Mouse (Mus musculus) liver, embryonic 13.5 days (tissue): ENCODE results near the gene Mcee. TPM values are rescaled to one million over a fixed set of nuclear protein-coding genes. Genes with fewer than 3 reads are reported as not detected.

Experiments
- ATAC-seq: fragments of 200-750 bp; cut with Nextera tagmentation; 2 replicates; pipeline ENCODE4 v1.8.0; 2017; ENCODE audit warnings: low read depth, mild to moderate bottlenecking, moderate number of reproducible peaks, moderate library complexity
- DNase-seq: peaks from one replicate; pipeline ENCODE4 v3.0.0; 2022
- H3K27ac ChIP-seq: fragments of 300-500 bp; sonication (generic); 2 replicates; pipeline ENCODE4 v1.5.1; 2015; ENCODE audit warnings: moderate library complexity, mild to moderate bottlenecking, inconsistent platforms
- H3K27me3 ChIP-seq: fragments of 300-500 bp; sonication (generic); 2 replicates; pipeline ENCODE4 v1.6.1; 2015; ENCODE audit warnings: mild to moderate bottlenecking, inconsistent platforms
- H3K36me3 ChIP-seq: fragments of 300-500 bp; sonication (generic); 2 replicates; pipeline ENCODE4 v1.6.1; 2015; ENCODE audit warnings: mild to moderate bottlenecking, inconsistent platforms
- H3K4me1 ChIP-seq: fragments of 300-500 bp; sonication (generic); replicated peaks from 2 replicates; pipeline ENCODE4 v1.6.1; 2015; ENCODE audit warnings: inconsistent platforms
- H3K4me2 ChIP-seq: fragments of 300-500 bp; sonication (generic); 2 replicates; pipeline ENCODE4 v1.6.1; 2015; ENCODE audit warnings: inconsistent platforms, mild to moderate bottlenecking, moderate library complexity
- H3K4me3 ChIP-seq: fragments of 300-500 bp; sonication (generic); replicated peaks from 2 replicates; pipeline ENCODE4 v1.5.1; 2015; ENCODE audit warnings: mild to moderate bottlenecking, inconsistent platforms
- H3K9ac ChIP-seq: fragments of 300-500 bp; sonication (generic); 2 replicates; pipeline ENCODE4 v1.6.1; 2015; ENCODE audit warnings: mild to moderate bottlenecking, inconsistent platforms
- H3K9me3 ChIP-seq: fragments of 300-500 bp; sonication (generic); replicated peaks from 2 replicates; pipeline ENCODE4 v1.6.1; 2016; ENCODE audit warnings: inconsistent platforms
- WGBS: fragments of 180-500 bp; shearing (Covaris S2); methylation state at CpG from one replicate; pipeline ENCODE4 v1.1.7; 2015; ENCODE audit not compliant: insufficient replicate concordance; 5-methylcytosine and 5-hydroxymethylcytosine counted together
- polyA plus RNA-seq: library from polyadenylated mRNA; unstranded; fragments of >200 nt; fragmentation: Nextera tagmentation; extraction: Ambion mirVana; gene quantifications from 2 replicates; pipeline ENCODE4 v1.2.1, GENCODE M21; 2015

Gene Mcee
- polyA plus RNA-seq, 1 experiment from 2014 or later, result 42.3 TPM

DNA sequence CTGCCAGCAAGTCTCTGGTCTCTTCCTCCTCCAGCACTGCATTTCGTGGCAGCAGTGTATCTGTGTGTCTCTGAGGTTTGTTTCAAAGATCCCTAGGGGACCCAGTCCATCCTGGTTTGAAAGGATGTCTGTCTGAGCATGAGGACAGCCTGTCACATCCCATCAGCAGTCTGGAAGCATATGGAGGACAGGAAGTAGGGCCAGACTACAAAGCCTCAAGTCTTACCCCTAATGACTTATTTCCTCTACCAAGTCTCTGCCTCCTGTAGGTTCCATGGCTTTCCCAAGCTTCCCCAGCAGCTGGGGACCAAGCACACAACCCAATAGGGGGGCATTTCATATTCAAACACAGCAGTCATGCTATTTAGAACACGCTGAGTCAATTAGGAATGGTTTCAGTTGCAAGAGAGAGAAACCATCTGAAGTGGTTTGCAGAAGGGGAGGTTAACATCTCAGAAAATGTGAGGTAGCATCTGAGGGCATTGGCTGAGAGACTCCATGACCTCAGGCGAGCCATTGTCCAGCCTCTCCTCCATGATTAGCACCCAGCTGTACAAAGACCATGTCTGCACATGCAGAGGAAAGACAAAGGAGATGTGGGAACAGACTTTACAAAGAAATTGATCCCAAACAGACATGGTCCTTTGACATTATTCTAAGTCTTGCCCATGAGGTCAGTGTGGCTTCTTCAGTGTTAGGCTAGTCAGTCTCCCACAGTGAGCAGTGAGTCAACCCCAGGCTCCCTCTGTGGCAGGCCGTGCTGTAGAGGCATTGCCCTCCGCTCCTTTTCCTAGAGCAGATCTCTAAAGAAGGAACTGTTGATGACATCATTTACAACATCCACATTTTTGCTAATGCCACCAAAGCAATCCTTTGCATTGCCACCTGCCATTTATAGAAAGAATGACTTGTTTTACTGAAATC lies 47.5 kb downstream of the Mcee start:
- H3K4me1 ChIP-seq, result no peaks in the 10 kb centered on the region
- H3K27ac ChIP-seq, result no peak overlapping the region
- H3K9ac ChIP-seq, result no peak overlapping the region
- H3K36me3 ChIP-seq, result no peaks in the 10 kb centered on the region
- H3K27me3 ChIP-seq, result no peaks in the 10 kb centered on the region
- no peaks in the 10 kb centered on the region for H3K9me3 ChIP-seq
- WGBS, result 43% methylated on average over 5 of the region's 5 CpGs
- H3K4me2 ChIP-seq, result no peak overlapping the region
- DNase-seq, result no peak
- ATAC-seq, result no peak
- H3K4me3 ChIP-seq, result no peak overlapping the region

DNA sequence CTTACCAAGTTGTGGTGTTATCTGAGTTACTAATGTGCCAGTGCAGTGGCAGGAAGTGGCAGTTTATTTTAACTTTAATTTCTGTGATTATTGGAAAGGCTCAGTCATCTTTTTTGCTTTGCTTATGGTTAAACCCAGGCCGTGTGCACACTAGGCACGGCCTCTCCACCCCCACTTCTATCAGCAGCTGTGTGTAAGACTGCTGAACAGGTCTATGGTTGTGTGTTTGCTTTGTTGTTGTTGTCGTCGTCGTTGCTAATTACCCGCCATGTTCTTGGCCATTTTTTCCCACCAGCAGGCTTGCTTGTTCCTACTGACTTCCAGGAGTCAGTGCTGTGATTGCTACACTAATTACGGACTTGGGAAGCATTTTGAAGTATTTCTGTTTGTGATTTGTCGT lies 48.1 kb downstream of the Mcee start:
- H3K4me3 ChIP-seq, result no peak overlapping the region
- H3K27ac ChIP-seq, result no peak overlapping the region
- no peaks in the 10 kb centered on the region for H3K36me3 ChIP-seq
- WGBS, result 67% methylated on average over 8 of the region's 8 CpGs
- no peaks in the 10 kb centered on the region for H3K9me3 ChIP-seq
- DNase-seq (no peak), ATAC-seq (no peak)
- H3K4me2 ChIP-seq, result no peak overlapping the region
- no peak overlapping the region for H3K9ac ChIP-seq
- H3K27me3 ChIP-seq, result no peaks in the 10 kb centered on the region
- H3K4me1 ChIP-seq, result no peaks in the 10 kb centered on the region

DNA sequence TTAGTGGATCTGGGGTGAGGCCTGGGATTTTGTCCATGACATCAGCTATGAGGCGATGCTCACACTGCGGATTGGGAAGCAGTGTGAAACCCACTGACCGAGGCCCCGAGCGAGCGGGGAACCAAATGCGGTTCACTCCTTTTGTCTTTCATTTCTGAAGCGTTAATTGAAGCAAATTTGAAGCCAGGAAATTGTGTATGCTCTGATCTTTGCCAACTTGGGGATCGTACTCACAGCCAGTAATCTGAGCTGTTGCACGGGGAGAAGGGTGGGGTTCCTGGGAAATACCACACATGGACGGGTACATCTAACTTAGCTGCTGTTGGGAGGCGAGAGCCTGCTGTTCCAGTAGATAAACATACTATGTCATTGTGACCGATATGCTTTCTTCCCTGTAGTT lies 58.2 kb downstream of the Mcee start:
- 76% methylated on average over 13 of the region's 13 CpGs for WGBS
- Histone ChIP-seq H3K4me3 (no peak overlapping the region), H3K4me2 (no peak overlapping the region), H3K36me3 (no peaks in the 10 kb centered on the region), H3K27ac (no peak overlapping the region), H3K27me3 (no peaks in the 10 kb centered on the region), H3K9ac (no peak overlapping the region), H3K9me3 (no peaks in the 10 kb centered on the region), H3K4me1 (no peaks in the 10 kb centered on the region)
- no peak for ATAC-seq
- no peak for DNase-seq

DNA sequence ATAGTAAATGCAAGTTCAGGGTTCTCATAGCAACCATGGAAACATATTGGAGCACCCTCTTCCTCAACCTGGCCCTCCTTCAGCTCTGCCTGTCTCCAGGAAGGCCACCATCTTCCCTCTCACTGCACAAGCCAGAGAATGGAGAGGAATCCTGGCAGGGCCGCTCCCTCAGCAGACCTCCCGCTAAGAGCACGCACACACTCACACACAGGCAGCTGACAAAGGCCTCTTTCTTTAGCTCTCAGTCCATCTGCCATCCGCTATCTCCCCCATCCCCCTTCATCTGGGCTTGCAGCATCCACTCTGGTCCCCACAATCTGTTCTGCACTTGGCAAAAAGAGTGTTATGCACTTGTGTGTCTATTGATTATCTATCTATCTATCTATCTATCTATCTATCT lies 59.0 kb downstream of the Mcee start:
- 74% methylated on average over 4 of the region's 4 CpGs for WGBS
- H3K9me3 ChIP-seq, result no peaks in the 10 kb centered on the region
- ATAC-seq (no peak), DNase-seq (no peak)
- H3K9ac ChIP-seq, result no peak overlapping the region
- H3K4me3 ChIP-seq, result no peak overlapping the region
- H3K36me3 ChIP-seq, result no peaks in the 10 kb centered on the region
- no peaks in the 10 kb centered on the region for H3K27me3 ChIP-seq
- no peak overlapping the region for H3K4me2 ChIP-seq
- no peak overlapping the region for H3K27ac ChIP-seq
- H3K4me1 ChIP-seq, result no peaks in the 10 kb centered on the region

DNA sequence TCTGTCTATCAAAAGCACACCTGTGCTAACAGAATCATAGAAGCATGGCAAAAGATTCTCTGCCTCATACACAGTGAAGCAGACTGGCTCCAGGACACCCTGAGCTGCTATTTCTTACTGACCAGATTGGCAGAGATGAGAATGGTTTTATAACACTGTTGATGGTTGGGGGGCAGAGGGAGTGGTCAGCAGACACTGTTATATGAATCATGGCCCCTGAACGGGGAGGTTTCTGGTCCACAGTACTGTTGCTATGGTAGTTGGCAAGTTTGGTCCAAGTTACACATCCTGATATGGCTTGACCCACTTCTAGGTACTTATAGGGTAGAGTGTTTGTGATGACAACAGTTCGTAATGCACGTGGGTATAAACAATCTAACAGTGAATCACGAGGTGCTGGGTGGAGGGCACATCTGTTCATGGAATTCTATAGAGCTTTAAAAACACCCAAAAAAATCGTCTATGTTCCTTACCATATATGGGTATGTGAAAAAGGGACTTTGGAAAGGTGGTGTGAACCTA lies 59.5 kb downstream of the Mcee start:
- Histone ChIP-seq H3K9me3 (no peaks in the 10 kb centered on the region), H3K27ac (no peak overlapping the region), H3K36me3 (no peaks in the 10 kb centered on the region), H3K9ac (no peak overlapping the region), H3K4me3 (no peak overlapping the region), H3K4me2 (no peak overlapping the region), H3K27me3 (no peaks in the 10 kb centered on the region), H3K4me1 (no peaks in the 10 kb centered on the region)
- DNase-seq (no peak), ATAC-seq (no peak)
- WGBS, result 62% methylated on average over 5 of the region's 5 CpGs

DNA sequence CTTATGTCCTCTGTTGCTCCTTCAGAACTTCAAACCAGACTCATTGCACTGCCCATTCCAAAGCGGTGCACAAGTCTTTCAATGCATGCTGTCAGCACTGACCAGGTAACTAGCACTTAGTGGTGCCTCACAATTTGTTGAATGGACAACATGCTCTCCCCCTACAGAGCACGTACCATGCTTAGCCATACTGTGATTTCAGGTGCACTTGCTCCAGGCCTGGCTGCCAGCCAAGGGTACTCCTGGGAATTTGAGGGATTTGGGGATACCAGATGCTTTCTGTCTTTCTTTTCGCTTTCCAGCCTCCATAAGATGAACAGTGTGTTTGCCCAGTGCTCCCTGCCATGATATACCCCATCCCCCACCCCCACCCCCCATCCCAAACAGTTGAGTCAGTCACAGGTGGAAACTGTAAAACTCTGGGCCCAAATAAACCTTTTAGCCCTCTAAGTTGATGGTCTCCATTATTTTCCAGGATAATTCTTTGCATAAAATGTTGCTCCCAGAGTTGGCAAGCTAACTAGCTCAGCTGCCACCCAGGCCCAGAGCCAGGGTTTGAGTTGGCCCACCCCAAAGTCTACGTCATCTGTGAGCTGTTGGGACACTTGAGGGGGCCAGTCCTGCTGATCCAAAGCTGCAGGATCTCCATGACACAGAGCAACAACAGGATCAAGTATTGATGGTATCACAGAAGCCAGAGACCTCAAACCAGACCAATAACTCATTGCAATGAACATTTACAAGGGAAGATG lies 60.2 kb downstream of the Mcee start:
- Histone ChIP-seq H3K27ac (no peak overlapping the region), H3K27me3 (no peaks in the 10 kb centered on the region), H3K4me3 (no peak overlapping the region), H3K9ac (no peak overlapping the region), H3K9me3 (no peaks in the 10 kb centered on the region), H3K36me3 (no peaks in the 10 kb centered on the region), H3K4me1 (no peaks in the 10 kb centered on the region), H3K4me2 (no peak overlapping the region)
- ATAC-seq (no peak), DNase-seq (no peak)
- 56% methylated on average over 4 of the region's 4 CpGs for WGBS

DNA sequence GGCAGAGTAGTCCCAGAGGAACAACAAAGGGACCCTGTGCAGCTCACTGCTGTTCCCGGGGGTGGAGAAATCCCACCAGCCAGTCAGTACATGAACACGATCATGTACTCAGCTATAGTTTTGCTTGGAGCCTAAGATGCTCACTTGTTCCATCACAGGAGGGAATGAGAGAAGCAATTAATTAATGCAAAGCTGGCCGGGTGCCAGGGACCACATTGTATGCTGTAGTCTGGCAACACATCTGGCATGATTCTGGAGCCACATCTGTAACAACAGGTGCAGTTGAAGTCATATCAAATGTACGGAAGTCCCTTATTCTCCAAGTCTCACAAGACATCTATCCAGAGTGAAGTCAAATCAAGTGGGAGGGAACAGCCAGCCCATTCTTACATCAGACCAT lies 63.8 kb downstream of the Mcee start:
- WGBS, result 73% methylated on average over 4 of the region's 4 CpGs
- no peaks in the 10 kb centered on the region; the same call in 1 of the 2 replicates for H3K9me3 ChIP-seq
- ATAC-seq (no peak), DNase-seq (no peak)
- no peak overlapping the region for H3K4me3 ChIP-seq
- H3K36me3 ChIP-seq, result no peaks in the 10 kb centered on the region
- no peak overlapping the region for H3K9ac ChIP-seq
- H3K27me3 ChIP-seq, result no peaks in the 10 kb centered on the region
- no peaks in the 10 kb centered on the region for H3K4me1 ChIP-seq
- H3K4me2 ChIP-seq, result no peak overlapping the region
- no peak overlapping the region for H3K27ac ChIP-seq

DNA sequence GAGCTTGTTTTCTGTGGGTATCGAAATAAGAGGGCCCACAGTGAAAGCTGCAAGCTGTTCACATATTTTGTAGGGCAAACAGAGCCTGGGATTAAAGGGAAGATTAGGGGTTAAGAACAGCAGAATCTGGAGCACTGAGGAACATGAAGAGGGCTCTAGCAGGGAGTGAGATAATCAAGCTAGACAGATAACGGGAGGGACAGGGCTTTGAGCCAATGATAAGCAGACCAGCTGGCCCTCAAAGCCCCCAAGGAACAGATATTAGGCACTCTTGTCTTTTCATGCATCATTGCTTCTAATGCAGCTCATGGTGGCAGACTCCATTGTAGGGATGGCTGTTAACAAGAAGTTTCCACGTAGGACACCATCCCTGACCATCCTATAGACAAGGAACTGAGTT lies 64.3 kb downstream of the Mcee start:
- H3K27me3 ChIP-seq, result no peaks in the 10 kb centered on the region

DNA sequence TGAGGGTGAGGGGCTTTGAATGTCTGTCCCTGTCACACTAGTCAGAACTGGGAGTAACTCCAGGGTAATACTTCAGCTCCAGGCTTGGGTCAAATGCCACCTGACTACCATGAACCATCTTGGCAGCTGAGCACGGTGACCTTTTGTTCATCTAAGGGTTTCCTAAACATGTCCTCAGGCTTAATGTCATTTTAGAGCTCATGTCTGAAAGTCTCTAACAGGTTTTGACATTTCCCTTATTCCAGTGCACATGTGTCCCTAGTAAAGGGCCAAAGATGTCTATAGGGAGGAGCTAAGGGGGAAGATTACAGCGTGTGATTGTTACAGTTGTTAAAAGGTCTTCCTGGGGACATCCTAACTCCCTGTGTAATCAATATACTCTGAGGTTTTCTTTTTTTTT lies 65.4 kb downstream of the Mcee start:
- ATAC-seq, result no peak
- Histone ChIP-seq H3K27me3 (no peaks in the 10 kb centered on the region), H3K9me3 (peaks cover 4% of the 10 kb centered on the region; the same call in 1 of the 2 replicates), H3K36me3 (no peaks in the 10 kb centered on the region), H3K4me2 (no peak overlapping the region), H3K9ac (no peak overlapping the region), H3K4me3 (no peak overlapping the region), H3K27ac (no peak overlapping the region), H3K4me1 (no peaks in the 10 kb centered on the region)
- DNase-seq, result no peak
- 62% methylated on average over 2 of the region's 2 CpGs for WGBS

More for the DNA sequence above, 64.3 kb downstream of the Mcee start:
- no peak overlapping the region for H3K4me2 ChIP-seq
- no peak overlapping the region for H3K9ac ChIP-seq
- ATAC-seq (no peak), DNase-seq (no peak)
- no peak overlapping the region for H3K4me3 ChIP-seq
- H3K9me3 ChIP-seq, result no peaks in the 10 kb centered on the region; the same call in 1 of the 2 replicates
- H3K27ac ChIP-seq, result no peak overlapping the region
- 49% methylated on average over 3 of the region's 3 CpGs for WGBS
- H3K36me3 ChIP-seq, result no peaks in the 10 kb centered on the region
- H3K4me1 ChIP-seq, result no peaks in the 10 kb centered on the region
